Mouse (Mus musculus): ENCODE data around the gene Stk11ip. TPM values are rescaled to one million over a fixed set of nuclear protein-coding genes. Genes with fewer than 3 reads are reported as not detected.

Stk11ip gene
- polyA plus RNA-seq, 1 experiment from 2014 or later, result 21.1 TPM

GRCm38 (mm10) chr1:75547351-75547750, 26.0 kb downstream of the Stk11ip start:
- 90% methylated on average over 13 of the region's 13 CpGs for WGBS
- peaks cover 31% of the 10 kb centered on the region for H3K4me1 ChIP-seq
- no peak for ATAC-seq (ENCODE audit: insufficient number of reproducible peaks, low FRiP score, low TSS enrichment, low read depth)
- H3K27me3 ChIP-seq, result no peaks in the 10 kb centered on the region
- H3K4me2 ChIP-seq (replicated peaks), result peak overlapping the region; percentile 74
- H3K9me3 ChIP-seq (replicated peaks), result no peaks in the 10 kb centered on the region
- peaks cover 22% of the 10 kb centered on the region for H3K36me3 ChIP-seq
- H3K27ac ChIP-seq (replicated peaks), result no peak overlapping the region
- peak overlapping the region; percentile 78 for H3K4me3 ChIP-seq (replicated peaks)
- H3K9ac ChIP-seq, result 0 out of 2 replicates have a peak overlapping the region, but pooled peaks have one; percentile 79

GRCm38 (mm10) chr1:75548083-75548482, 26.8 kb downstream of the Stk11ip start:
- Histone ChIP-seq H3K4me2 (replicated peaks) (no peak overlapping the region), H3K27me3 (no peaks in the 10 kb centered on the region), H3K4me1 (peaks cover 31% of the 10 kb centered on the region), H3K4me3 (replicated peaks) (no peak overlapping the region), H3K27ac (replicated peaks) (no peak overlapping the region), H3K36me3 (peaks cover 30% of the 10 kb centered on the region), H3K9ac (no peak overlapping the region), H3K9me3 (replicated peaks) (no peaks in the 10 kb centered on the region)
- no peak for ATAC-seq (ENCODE audit: insufficient number of reproducible peaks, low FRiP score, low TSS enrichment, low read depth)
- WGBS, result 97% methylated on average over 3 of the region's 3 CpGs

- Histone ChIP-seq H3K9ac (no peak overlapping the region), H3K9me3 (replicated peaks) (no peaks in the 10 kb centered on the region), H3K4me2 (replicated peaks) (no peak overlapping the region), H3K4me1 (peaks cover 31% of the 10 kb centered on the region), H3K27ac (replicated peaks) (no peak overlapping the region), H3K4me3 (replicated peaks) (no peak overlapping the region), H3K27me3 (no peaks in the 10 kb centered on the region), H3K36me3 (peaks cover 34% of the 10 kb centered on the region)
- 85% methylated on average over 17 of the region's 17 CpGs for WGBS
- no peak for ATAC-seq (ENCODE audit: insufficient number of reproducible peaks, low FRiP score, low TSS enrichment, low read depth)
Observed at GRCm38 (mm10) chr1:75548871-75549270, 27.5 kb downstream of the Stk11ip start.

GRCm38 (mm10) chr1:75549289-75550279, 28.3 kb downstream of the Stk11ip start:
- H3K27me3 ChIP-seq, result no peaks in the 10 kb centered on the region
- no peak for ATAC-seq (ENCODE audit: insufficient number of reproducible peaks, low FRiP score, low TSS enrichment, low read depth)
- no peak overlapping the region for H3K9ac ChIP-seq
- H3K27ac ChIP-seq (replicated peaks), result no peak overlapping the region
- H3K9me3 ChIP-seq (replicated peaks), result no peaks in the 10 kb centered on the region
- H3K4me2 ChIP-seq (replicated peaks), result no peak overlapping the region
- peaks cover 31% of the 10 kb centered on the region for H3K4me1 ChIP-seq
- WGBS, result 77% methylated on average over 17 of the region's 17 CpGs
- peaks cover 41% of the 10 kb centered on the region for H3K36me3 ChIP-seq
- H3K4me3 ChIP-seq (replicated peaks), result no peak overlapping the region

GRCm38 (mm10) chr1:75550586-75550985, 29.3 kb downstream of the Stk11ip start:
- Histone ChIP-seq H3K4me2 (replicated peaks) (no peak overlapping the region), H3K36me3 (peaks cover 51% of the 10 kb centered on the region), H3K4me1 (peaks cover 29% of the 10 kb centered on the region), H3K4me3 (replicated peaks) (no peak overlapping the region), H3K27me3 (no peaks in the 10 kb centered on the region), H3K9me3 (replicated peaks) (no peaks in the 10 kb centered on the region), H3K27ac (replicated peaks) (no peak overlapping the region), H3K9ac (no peak overlapping the region)
- ATAC-seq (ENCODE audit: insufficient number of reproducible peaks, low FRiP score, low TSS enrichment, low read depth), result no peak
- WGBS, result 64% methylated on average over 15 of the region's 15 CpGs

GRCm38 (mm10) chr1:75555680-75556079, 34.4 kb downstream of the Stk11ip start:
- Histone ChIP-seq H3K4me1 (peaks cover 24% of the 10 kb centered on the region), H3K4me2 (replicated peaks) (no peak overlapping the region), H3K9me3 (replicated peaks) (no peaks in the 10 kb centered on the region), H3K4me3 (replicated peaks) (no peak overlapping the region), H3K27ac (replicated peaks) (no peak overlapping the region), H3K9ac (no peak overlapping the region), H3K27me3 (no peaks in the 10 kb centered on the region), H3K36me3 (peaks cover 60% of the 10 kb centered on the region)
- WGBS, result 81% methylated on average over 7 of the region's 7 CpGs
- no peak for ATAC-seq (ENCODE audit: insufficient number of reproducible peaks, low FRiP score, low TSS enrichment, low read depth)

GRCm38 (mm10) chr1:75556143-75556781, 34.9 kb downstream of the Stk11ip start:
- Histone ChIP-seq H3K27ac (replicated peaks) (no peak overlapping the region), H3K9ac (no peak overlapping the region), H3K9me3 (replicated peaks) (no peaks in the 10 kb centered on the region), H3K4me3 (replicated peaks) (no peak overlapping the region), H3K4me2 (replicated peaks) (no peak overlapping the region), H3K4me1 (peaks cover 22% of the 10 kb centered on the region), H3K27me3 (no peaks in the 10 kb centered on the region), H3K36me3 (peaks cover 54% of the 10 kb centered on the region)
- no peak for ATAC-seq (ENCODE audit: insufficient number of reproducible peaks, low FRiP score, low TSS enrichment, low read depth)
- WGBS, result 78% methylated on average over 9 of the region's 9 CpGs

- Histone ChIP-seq H3K4me2 (replicated peaks) (no peak overlapping the region), H3K4me1 (peaks cover 28% of the 10 kb centered on the region), H3K4me3 (replicated peaks) (no peak overlapping the region), H3K36me3 (peaks cover 47% of the 10 kb centered on the region), H3K9ac (no peak overlapping the region), H3K27ac (replicated peaks) (no peak overlapping the region), H3K27me3 (no peaks in the 10 kb centered on the region), H3K9me3 (replicated peaks) (no peaks in the 10 kb centered on the region)
- WGBS, result 90% methylated on average over 7 of the region's 7 CpGs
- no peak for ATAC-seq (ENCODE audit: insufficient number of reproducible peaks, low FRiP score, low TSS enrichment, low read depth)
Observed at GRCm38 (mm10) chr1:75557041-75557440, 35.7 kb downstream of the Stk11ip start.

- no peak overlapping the region for H3K4me2 ChIP-seq (replicated peaks)
- peaks cover 28% of the 10 kb centered on the region for H3K4me1 ChIP-seq
- 0 out of 2 replicates have a peak, but pooled peaks cover 6% of the 10 kb centered on the region for H3K9me3 ChIP-seq (replicated peaks)
- no peak overlapping the region for H3K4me3 ChIP-seq (replicated peaks)
- 77% methylated on average over 18 of the region's 18 CpGs for WGBS
- ATAC-seq (ENCODE audit: insufficient number of reproducible peaks, low FRiP score, low TSS enrichment, low read depth), result no peak
- H3K36me3 ChIP-seq, result peaks cover 32% of the 10 kb centered on the region
- H3K9ac ChIP-seq, result no peak overlapping the region
- no peaks in the 10 kb centered on the region for H3K27me3 ChIP-seq
- H3K27ac ChIP-seq (replicated peaks), result peak overlapping the region; percentile 77
Observed at GRCm38 (mm10) chr1:75558388-75559178, 37.3 kb downstream of the Stk11ip start.

GRCm38 (mm10) chr1:75559212-75559925, 38.0 kb downstream of the Stk11ip start:
- Histone ChIP-seq H3K27me3 (no peaks in the 10 kb centered on the region), H3K4me1 (peaks cover 28% of the 10 kb centered on the region), H3K36me3 (peaks cover 27% of the 10 kb centered on the region), H3K4me2 (replicated peaks) (peak overlapping the region; percentile 40), H3K27ac (replicated peaks) (peak overlapping the region; percentile 77), H3K4me3 (replicated peaks) (peak overlapping the region; percentile 6), H3K9me3 (replicated peaks) (0 out of 2 replicates have a peak, but pooled peaks cover 6% of the 10 kb centered on the region), H3K9ac (no peak overlapping the region)
- 1% methylated on average over 17 of the region's 17 CpGs for WGBS
- peak; percentile 93 for ATAC-seq (ENCODE audit: insufficient number of reproducible peaks, low FRiP score, low TSS enrichment, low read depth)

Data from embryonic facial prominence, embryonic 15.5 days (tissue).